Mouse (Mus musculus): ENCODE results near the gene Pla2g7. TPM values are rescaled to one million over a fixed set of nuclear protein-coding genes. Genes with fewer than 3 reads are reported as not detected.
A peak's percentile ranks its signal among the peaks of the same experiment; 100 is the strongest.

Pla2g7 gene
- polyA plus RNA-seq, 1 experiment, result 14.8 TPM

DNA sequence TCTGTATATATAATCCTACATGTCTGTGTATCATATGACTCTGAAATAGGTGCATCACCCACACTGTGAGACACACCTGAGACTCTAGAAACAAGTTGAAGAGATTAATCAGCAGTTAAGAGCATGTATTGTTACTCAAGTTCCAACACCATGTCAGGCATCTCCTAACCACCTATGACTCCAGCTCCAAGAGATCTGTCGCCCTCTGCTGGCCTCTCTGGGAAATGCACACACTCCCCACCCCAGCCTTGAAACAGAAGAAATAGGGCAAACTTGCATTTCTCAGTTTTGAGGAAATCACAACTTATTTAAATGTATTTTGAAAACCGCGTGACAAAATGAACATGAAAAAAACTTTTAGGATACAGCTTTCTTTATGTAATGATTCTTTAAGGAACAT, 38.8 kb downstream of the Pla2g7 start:
- Histone ChIP-seq H3K36me3 (ENCODE audit: control insufficient read depth, insufficient read depth, low read length) (no peaks in the 10 kb centered on the region), H3K4me3 (ENCODE audit: control insufficient read depth, low read depth, low read length) (no peak overlapping the region), H3K27ac (ENCODE audit: control insufficient read depth, insufficient read depth, low read depth, low read length) (no peak overlapping the region), H3K4me1 (ENCODE audit: control insufficient read depth, insufficient read depth, low read length) (no peaks in the 10 kb centered on the region), H3K27me3 (ENCODE audit: control insufficient read depth, insufficient read depth, low read length) (no peaks in the 10 kb centered on the region)
- TF ChIP-seq CTCF (IDR thresholded peaks at IDR 0.05; ENCODE audit: control insufficient read depth, insufficient read depth, insufficient replicate concordance, low read depth, low read length), result peak; percentile 88; the same call in 1 of the 2 replicates
- TF ChIP-seq POLR2A (IDR thresholded peaks at IDR 0.05; ENCODE audit: control insufficient read depth, low read depth, low read length), result no peak

DNA sequence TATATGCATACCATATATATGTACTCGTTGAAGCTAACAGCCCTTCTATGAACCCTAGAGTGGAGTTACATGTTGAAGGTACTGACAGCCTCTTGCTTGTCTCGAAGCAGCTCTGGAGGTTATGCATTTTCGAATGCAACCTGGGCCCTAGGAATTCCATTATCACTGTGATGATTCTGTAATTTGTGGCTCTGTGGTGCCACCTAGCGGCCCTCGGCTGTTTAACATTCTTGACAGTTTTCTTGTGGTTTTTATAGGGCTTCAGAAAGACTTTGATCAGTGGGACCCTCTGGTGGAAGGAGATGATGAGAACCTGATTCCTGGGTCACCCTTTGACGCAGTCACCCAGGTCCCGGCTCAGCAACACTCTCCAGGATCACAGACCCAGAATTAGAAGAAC, 43.7 kb downstream of the Pla2g7 start:
- no peaks in the 10 kb centered on the region for H3K27me3 ChIP-seq (ENCODE audit: control insufficient read depth, insufficient read depth, low read length)
- H3K4me1 ChIP-seq (ENCODE audit: control insufficient read depth, insufficient read depth, low read length), result no peaks in the 10 kb centered on the region
- H3K36me3 ChIP-seq (ENCODE audit: control insufficient read depth, insufficient read depth, low read length), result no peaks in the 10 kb centered on the region
- no peak overlapping the region for H3K4me3 ChIP-seq (ENCODE audit: control insufficient read depth, low read depth, low read length)
- no peak overlapping the region for H3K27ac ChIP-seq (ENCODE audit: control insufficient read depth, insufficient read depth, low read depth, low read length)
- TF ChIP-seq CTCF (IDR thresholded peaks at IDR 0.05; ENCODE audit: control insufficient read depth, insufficient read depth, insufficient replicate concordance, low read depth, low read length) (peak; percentile 12; the same call in 1 of the 2 replicates), POLR2A (IDR thresholded peaks at IDR 0.05; ENCODE audit: control insufficient read depth, low read depth, low read length) (no peak)

DNA sequence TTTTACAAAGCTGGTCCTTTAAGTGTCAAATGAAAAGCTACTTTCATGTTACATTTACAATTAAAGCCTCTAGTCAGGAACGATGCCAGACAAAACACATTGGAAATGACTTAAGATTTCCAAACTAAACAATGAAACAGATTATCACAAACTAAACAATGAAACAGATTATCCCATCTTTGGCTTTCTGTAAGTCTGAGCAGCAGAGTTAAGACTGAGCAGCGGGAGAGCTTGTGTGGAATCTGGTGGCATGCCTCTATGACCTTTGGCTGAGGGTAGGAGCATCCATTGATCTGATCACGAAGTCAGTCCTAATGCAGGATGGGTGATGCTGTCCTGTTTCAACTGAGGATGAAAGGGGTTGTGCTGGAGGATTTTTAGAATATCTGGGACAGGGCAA, 44.3 kb downstream of the Pla2g7 start:
- H3K27ac ChIP-seq (ENCODE audit: control insufficient read depth, insufficient read depth, low read depth, low read length), result no peak overlapping the region
- H3K4me3 ChIP-seq (ENCODE audit: control insufficient read depth, low read depth, low read length), result no peak overlapping the region
- TF ChIP-seq CTCF (IDR thresholded peaks at IDR 0.05; ENCODE audit: control insufficient read depth, insufficient read depth, insufficient replicate concordance, low read depth, low read length) (no peak), POLR2A (IDR thresholded peaks at IDR 0.05; ENCODE audit: control insufficient read depth, low read depth, low read length) (no peak)
- no peaks in the 10 kb centered on the region for H3K27me3 ChIP-seq (ENCODE audit: control insufficient read depth, insufficient read depth, low read length)
- H3K36me3 ChIP-seq (ENCODE audit: control insufficient read depth, insufficient read depth, low read length), result no peaks in the 10 kb centered on the region
- H3K4me1 ChIP-seq (ENCODE audit: control insufficient read depth, insufficient read depth, low read length), result no peaks in the 10 kb centered on the region

DNA sequence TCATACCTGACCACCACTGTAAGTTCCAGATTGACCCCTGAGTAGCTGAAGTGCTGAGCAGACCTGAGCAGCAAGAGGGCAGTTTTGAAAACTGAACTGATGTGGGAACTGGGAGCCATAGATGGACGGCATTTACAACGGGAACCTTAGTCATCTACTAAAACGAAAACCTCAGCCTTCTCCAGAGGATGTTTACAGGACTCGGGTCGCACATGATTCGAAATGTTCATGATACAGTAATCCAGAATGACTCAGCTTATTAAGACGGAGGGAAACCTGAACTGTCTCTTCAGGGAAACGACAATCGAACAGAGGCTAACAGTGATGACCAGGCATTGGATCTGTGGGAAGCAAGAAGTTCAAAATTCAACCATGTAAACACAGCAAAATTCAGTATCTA, 51.3 kb downstream of the Pla2g7 start:
- H3K27me3 ChIP-seq (ENCODE audit: control insufficient read depth, insufficient read depth, low read length), result no peaks in the 10 kb centered on the region
- TF ChIP-seq POLR2A (IDR thresholded peaks at IDR 0.05; ENCODE audit: control insufficient read depth, low read depth, low read length) (no peak), CTCF (IDR thresholded peaks at IDR 0.05; ENCODE audit: control insufficient read depth, insufficient read depth, insufficient replicate concordance, low read depth, low read length) (no peak)
- no peak overlapping the region for H3K27ac ChIP-seq (ENCODE audit: control insufficient read depth, insufficient read depth, low read depth, low read length)
- peaks cover 1% of the 10 kb centered on the region; the same call in 1 of the 2 replicates for H3K36me3 ChIP-seq (ENCODE audit: control insufficient read depth, insufficient read depth, low read length)
- H3K4me1 ChIP-seq (ENCODE audit: control insufficient read depth, insufficient read depth, low read length), result no peaks in the 10 kb centered on the region
- no peak overlapping the region for H3K4me3 ChIP-seq (ENCODE audit: control insufficient read depth, low read depth, low read length)

DNA sequence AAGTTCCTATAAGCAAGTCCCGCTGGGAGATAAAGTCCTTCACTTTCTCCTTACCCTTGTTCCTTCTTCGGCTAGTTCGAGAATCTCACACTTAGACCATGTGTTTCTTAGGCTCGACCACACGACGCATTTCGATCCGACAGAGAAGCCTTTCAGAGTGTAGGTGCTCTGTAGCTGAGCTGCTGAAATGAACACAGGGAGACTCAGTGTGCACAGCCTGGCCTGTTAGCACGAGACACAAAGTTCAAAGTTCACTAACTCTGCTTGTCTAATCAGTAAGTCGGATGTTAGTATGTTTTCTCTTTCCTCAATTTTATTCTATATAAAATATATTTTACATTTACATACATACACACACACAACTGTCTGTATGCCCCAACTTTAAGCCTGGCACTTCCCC, 54.2 kb downstream of the Pla2g7 start:
- peaks cover 3% of the 10 kb centered on the region for H3K36me3 ChIP-seq (ENCODE audit: control insufficient read depth, insufficient read depth, low read length)

DNA sequence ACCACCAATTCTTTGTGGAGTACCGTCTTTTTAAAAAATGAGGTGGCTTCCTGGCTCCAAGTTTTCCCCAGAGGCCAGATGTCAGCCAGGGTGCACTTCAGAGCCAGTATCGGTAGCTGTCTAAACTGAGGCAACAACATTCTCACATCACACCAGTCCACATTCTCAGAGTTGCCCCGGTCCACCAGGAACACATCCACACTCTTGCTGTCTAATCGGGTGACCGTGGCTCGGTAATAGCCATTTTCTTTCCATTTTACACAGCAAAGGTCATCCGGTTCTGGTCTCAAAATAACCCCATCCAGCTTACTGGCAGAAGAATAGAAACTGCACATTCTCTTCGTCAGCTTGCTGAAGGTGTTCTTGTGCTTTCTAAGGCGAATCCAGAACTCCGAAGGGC, 60.3 kb downstream of the Pla2g7 start:
- Histone ChIP-seq H3K36me3 (ENCODE audit: control insufficient read depth, insufficient read depth, low read length) (peaks cover 3% of the 10 kb centered on the region), H3K4me3 (ENCODE audit: control insufficient read depth, low read depth, low read length) (peak overlapping the region; percentile 91), H3K27me3 (ENCODE audit: control insufficient read depth, insufficient read depth, low read length) (no peaks in the 10 kb centered on the region), H3K4me1 (ENCODE audit: control insufficient read depth, insufficient read depth, low read length) (peaks cover 14% of the 10 kb centered on the region), H3K27ac (ENCODE audit: control insufficient read depth, insufficient read depth, low read depth, low read length) (peak overlapping the region; percentile 48; the same call in 1 of the 2 replicates)
- TF ChIP-seq CTCF (IDR thresholded peaks at IDR 0.05; ENCODE audit: control insufficient read depth, insufficient read depth, insufficient replicate concordance, low read depth, low read length), result no peak
- no peak for TF ChIP-seq POLR2A (IDR thresholded peaks at IDR 0.05; ENCODE audit: control insufficient read depth, low read depth, low read length)

More for the DNA sequence above, 54.2 kb downstream of the Pla2g7 start:
- Histone ChIP-seq H3K4me1 (ENCODE audit: control insufficient read depth, insufficient read depth, low read length) (no peaks in the 10 kb centered on the region), H3K4me3 (ENCODE audit: control insufficient read depth, low read depth, low read length) (peak overlapping the region; percentile 74), H3K27ac (ENCODE audit: control insufficient read depth, insufficient read depth, low read depth, low read length) (no peak overlapping the region), H3K27me3 (ENCODE audit: control insufficient read depth, insufficient read depth, low read length) (no peaks in the 10 kb centered on the region)
- TF ChIP-seq POLR2A (IDR thresholded peaks at IDR 0.05; ENCODE audit: control insufficient read depth, low read depth, low read length) (no peak), CTCF (IDR thresholded peaks at IDR 0.05; ENCODE audit: control insufficient read depth, insufficient read depth, insufficient replicate concordance, low read depth, low read length) (no peak)

DNA sequence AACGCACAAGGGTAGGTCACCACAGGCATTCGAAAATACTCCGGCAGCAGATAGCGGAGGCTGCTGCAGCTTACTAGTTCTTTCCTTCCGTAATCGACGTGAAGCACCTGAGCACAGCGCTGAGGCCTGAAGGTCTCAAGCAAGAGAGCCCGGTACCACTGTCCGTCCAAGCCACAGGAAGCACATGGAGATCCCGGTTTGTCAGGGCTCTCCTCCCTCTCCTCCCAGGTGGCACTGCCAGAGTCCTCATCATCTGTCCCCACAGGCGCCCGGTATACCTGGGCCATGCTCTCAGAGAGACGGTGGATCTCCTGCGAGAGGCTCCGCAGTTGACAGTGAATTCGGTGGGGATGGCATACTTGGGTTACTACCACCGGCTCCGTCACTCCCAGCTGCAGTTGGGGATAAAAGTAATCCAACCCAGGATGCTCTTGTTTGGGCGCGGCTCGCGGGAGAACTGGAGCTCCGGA, 61.2 kb downstream of the Pla2g7 start:
- Histone ChIP-seq H3K4me1 (ENCODE audit: control insufficient read depth, insufficient read depth, low read length) (peaks cover 14% of the 10 kb centered on the region), H3K27me3 (ENCODE audit: control insufficient read depth, insufficient read depth, low read length) (no peaks in the 10 kb centered on the region), H3K36me3 (ENCODE audit: control insufficient read depth, insufficient read depth, low read length) (peaks cover 1% of the 10 kb centered on the region), H3K4me3 (ENCODE audit: control insufficient read depth, low read depth, low read length) (peak overlapping the region; percentile 91), H3K27ac (ENCODE audit: control insufficient read depth, insufficient read depth, low read depth, low read length) (peak overlapping the region; percentile 95; the same call in 1 of the 2 replicates)
- TF ChIP-seq CTCF (IDR thresholded peaks at IDR 0.05; ENCODE audit: control insufficient read depth, insufficient read depth, insufficient replicate concordance, low read depth, low read length) (no peak), POLR2A (IDR thresholded peaks at IDR 0.05; ENCODE audit: control insufficient read depth, low read depth, low read length) (no peak)
